Mouse (Mus musculus) embryo, embryonic 9.5 days (tissue): ENCODE measurements around the gene Gcn1l1.

Experiments
- DNase-seq: peaks from one replicate; pipeline ENCODE4 v3.0.0-alpha.2; 2017; ENCODE audit errors: extremely low spot score

Gene Gcn1l1

DNA sequence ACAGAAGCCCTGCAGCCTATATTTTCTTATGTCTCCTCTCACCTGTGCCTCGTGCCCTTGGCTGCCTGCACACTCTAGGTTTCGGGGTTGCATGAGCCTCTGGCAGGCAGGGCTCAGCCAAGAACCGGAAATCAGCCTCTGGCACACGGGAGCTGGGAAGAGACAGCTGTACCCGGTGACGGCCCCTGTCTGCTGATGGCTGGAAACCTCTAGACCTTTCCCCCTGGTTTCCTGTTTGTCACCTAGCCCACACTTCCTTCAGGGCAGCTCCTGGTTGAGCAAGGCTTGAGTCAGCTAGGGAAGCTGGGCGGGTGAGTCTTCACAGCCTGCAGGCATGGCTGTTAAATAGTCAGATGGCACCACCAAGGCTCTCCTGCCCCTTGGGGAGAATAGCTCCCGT, 30.2 kb upstream of the Gcn1l1 start:
- no peak for DNase-seq

DNA sequence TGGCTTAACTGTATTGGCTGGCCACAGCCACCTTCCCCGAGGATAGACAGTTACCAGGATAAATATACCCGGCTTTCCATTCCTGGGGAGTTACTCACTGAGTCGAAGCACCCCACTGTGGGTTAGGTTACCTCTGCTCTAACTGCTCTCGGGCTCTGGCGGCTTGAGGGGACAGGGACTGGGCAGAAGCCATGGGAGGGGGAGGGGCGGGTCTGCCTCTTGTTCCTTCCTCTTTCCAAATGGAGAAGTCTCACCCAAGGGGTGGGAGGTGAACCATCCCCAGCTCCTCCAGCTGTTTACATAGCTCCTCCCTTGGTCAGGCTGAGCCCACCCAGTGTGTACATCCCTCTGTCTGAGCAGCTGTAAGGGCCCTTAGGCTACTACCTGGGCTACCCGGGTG, 29.4 kb upstream of the Gcn1l1 start:
- DNase-seq = no peak

DNA sequence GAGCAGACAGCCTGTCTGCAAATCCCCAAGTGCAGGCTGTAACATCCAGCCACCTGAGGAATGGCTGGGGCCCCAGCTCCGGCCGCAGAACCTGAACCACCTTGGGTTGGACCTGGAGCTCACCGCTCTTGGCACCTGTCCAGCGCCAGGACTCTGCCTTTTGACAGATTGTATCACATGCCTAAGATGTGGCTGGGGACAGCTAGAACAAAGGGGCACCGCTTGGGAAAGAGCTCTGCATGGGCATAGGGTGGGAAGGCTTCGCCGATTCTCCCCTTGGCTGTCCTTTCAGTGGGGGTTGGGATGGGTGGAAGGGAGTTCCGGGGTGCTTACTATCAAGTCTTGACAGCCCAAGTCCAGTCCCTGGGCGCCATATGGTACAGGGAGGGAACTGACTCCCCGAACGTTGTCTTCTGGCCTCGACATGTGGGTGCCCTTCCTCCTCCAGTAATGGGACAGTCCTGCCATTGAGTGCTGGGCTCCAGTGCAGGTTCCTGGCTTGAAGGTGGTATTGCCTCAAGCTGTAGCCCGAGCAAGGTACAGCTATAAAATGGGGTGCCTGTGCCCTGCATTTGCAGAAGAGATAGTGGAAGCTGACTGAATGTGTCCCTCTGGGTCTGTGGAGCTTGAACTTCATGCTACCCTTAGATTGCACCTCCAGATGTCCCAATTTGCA, 26.9 kb upstream of the Gcn1l1 start:
- DNase-seq = no peak

DNA sequence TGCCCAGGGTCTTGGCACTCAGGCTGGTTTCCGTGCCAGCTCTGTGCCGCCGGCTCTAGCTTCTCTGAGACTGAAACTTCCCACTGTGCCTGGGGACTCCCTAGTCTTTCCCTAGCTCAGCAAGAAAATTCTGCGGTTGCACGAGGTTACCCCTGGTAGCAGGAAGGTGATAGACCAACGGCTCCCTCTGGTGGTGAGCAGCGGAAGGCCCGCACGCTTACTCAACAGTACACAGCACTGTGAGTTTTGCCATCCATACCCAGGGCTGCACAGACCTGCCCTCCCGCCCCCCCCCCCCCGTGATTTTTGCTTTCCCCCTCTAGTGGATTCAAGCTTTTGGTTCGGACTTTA, 26.4 kb upstream of the Gcn1l1 start:
- DNase-seq = peak; percentile 88

DNA sequence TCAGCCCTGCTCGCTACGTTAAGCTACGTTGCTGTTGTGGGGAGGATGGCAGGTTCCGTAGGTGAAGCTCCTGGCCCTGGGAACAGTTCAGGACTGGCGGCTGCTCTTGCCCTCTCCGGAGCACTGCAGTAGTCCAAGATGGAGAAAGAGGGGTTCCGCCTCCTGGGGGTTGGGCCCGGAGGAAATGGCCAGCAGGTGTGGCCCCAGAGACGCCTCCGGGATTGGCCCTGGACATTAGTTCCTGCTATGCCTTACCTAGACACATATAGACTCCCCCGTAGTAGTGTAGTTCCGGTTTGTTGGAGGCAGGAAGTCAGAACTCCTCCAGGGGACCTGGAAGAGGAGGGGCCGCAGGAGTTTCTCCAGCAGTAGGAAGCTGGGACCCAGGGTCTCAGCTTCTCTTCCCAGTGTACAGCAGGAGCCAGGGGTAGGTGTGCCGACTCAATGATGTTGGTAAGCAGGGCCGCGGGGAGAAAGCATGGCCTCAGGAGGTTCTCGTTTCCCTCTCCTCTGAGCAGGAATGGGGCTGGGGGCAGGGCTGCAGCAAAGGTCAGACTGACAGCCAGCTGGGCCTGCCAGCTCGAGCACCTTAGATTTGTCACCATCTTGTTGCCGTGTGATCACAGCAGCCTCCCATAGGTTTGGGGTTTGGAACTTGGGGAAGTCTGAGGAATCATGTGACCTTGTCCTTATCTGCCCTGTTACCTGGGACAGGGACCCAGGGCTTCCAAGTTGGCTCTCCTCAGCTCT, 22.2 kb upstream of the Gcn1l1 start:
- DNase-seq = no peak

DNA sequence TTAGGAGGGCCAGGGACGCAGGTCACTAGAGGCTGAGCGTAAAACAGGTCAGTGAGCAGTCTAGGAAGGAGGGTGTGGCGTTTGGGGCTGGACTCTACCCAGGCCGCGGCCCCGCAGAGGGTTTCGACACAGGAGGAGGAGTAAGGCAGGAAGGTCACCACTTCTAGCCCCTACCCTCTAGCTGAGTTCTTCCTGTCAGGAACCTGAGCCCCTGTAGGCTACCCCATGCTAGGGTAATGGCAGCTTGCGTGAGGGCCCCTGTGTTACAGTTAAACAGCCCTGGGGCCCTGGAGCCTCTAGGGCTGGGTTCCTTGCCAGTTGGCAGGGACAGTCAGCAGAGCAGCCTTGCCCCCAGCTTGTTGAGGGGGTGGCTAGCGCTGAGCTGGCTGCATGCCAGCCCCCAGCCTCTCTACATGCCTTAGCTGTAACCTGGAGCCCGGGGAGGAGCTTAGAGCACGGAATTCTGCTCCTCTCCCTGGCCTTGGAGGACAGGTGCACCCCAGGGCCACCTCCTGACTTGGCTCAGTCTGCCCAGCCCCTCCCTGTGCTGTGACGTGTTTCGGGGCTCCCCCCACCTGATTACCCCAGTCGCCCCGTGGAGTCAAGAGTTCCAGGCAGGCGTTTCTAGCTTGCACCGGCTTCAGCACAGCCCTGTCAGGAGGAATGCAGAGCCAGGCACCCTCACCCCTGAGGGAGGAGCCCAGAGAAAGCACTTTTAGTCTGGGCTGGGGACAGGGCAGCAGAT, 21.4 kb upstream of the Gcn1l1 start:
- no peak for DNase-seq

DNA sequence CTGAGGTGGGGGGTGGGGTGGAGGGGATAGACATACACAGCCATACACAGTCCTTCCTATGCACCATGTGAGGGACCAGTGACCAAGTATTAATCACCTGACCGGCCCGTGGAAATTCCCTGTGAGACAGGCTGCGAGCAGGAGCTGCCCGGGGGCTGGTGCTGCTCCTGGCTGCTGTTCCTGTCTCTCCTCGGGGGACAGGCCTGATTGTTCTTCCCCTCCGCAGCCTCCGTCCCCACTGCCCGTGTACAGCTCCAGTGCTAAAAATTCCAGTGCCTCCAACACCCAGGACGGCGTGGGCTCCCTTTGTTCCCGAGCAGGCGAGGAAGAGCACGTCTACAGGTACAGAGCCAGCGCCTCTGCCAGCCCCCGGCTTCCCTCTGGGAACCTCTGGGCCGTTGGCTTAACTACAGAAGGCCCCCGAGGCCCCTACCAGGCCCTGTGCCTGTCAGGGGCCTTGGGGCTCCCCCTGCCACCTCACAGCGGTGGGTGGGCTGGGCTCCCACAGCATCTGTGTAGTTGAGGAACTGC, 20.3 kb upstream of the Gcn1l1 start:
- DNase-seq = no peak

DNA sequence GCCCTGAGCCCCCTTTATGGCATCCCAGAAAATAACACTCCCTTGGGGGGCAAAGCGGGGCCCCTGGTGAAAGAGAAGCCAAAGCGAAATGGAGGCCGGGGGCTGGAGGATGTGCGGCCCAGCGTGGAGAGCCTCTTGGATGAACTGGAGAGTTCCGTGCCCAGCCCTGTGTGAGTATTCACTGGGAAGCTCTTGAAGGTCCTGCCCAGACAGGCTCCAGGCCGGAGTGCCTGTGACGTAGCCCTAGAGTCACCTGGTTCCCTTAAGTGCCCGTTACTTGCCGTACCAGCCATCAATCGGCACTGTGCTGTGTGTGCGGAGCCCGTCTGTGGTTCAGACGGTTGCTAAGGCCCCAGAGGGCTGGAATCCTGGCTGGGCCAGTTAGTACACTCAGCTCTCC, 19.4 kb upstream of the Gcn1l1 start:
- no peak for DNase-seq

DNA sequence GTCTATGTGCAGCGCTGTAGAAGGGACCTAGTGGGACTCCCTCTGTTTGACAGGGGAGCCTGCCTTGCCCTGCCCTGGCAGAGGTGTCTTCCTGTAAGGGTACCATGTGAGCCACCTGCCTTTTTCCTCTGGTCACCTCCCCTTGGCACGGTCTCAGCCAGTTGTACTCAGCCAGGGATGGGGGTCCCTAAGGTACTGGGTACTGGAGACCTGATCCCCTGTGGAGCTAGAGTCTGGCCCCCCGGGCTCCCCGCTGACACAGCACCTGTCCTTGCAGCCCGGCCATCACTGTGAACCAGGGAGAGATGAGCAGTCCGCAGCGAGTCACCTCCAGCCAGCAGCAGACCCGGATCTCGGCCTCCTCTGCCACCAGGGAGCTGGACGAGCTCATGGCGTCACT, 18.5 kb upstream of the Gcn1l1 start:
- DNase-seq = no peak

DNA sequence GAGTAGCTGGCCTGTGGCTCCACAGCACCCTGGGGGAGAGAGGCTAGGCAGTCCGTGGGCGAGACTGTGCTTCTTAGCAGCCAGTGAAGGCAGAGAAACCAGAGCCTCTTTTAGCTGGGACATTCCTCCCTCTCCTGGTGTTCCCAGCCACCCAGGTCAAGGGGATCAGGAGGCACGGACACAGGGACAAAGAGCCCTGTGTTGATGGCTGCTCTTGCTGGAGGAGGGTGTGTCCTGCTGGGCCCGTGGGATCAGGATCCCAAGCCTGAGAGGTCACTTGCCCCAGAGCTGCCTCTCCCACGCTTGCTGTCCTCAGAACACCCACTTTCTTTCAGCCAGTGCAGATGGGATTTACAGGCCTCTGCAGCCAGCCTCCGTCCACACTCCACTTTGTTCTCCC, 18.0 kb upstream of the Gcn1l1 start:
- no peak for DNase-seq

DNA sequence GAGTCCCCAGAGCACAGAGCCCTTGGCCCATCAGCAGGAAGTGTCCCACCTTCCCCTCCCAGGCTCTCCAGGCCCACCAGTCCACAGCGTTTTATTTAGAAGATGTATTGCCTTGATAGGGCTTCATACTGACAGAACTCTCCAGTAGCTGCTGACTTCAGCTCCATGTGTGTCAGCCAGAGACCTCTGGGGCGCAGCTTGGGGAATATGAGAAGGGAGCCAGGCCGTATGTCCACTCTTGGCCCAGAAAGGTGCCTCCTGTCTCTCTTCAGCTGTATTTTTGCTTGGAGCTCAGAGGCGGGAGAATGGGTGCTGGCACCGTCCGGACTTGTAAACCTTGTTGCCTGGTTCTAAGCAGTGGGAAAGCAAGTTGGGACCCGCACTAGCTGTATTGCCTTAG, 17.6 kb upstream of the Gcn1l1 start:
- no peak for DNase-seq

DNA sequence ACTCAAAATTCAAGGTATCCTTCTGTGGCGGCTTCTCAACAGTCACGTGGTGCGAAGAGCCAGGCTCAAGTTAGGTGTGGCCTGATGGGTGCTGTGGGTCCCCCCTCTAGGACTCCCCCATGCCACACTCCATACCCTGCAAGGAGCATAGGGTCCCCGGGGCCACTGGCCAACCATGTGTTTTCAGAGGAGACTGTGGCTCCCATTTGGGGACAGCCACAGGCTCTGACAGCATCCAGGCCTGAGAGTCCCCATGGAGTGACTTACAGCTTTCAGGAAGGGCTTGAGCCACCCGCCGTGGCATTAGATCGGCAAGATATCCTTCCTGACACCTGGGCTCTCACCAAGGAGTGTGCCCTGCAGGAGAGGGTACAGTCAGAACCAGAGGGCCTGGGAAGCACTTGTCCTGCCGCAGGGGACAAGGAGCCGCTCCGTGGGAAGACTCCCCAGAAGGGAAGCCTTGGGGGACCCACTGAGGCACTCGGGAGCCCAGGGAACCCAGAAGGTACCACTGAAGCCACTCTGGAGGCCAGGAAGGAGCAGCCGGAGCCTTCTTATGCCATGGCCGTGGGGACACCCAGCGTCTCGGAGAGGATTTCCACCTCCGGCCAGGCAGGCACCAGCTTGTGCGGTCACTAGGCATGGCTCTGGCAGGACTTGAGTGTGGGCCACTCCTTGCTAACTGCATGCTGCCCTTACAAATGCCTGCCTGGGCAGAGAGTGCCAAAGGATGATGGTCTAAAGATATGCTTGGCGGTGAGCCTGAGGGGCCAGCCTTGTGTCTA, 16.4 kb upstream of the Gcn1l1 start:
- DNase-seq = no peak

DNA sequence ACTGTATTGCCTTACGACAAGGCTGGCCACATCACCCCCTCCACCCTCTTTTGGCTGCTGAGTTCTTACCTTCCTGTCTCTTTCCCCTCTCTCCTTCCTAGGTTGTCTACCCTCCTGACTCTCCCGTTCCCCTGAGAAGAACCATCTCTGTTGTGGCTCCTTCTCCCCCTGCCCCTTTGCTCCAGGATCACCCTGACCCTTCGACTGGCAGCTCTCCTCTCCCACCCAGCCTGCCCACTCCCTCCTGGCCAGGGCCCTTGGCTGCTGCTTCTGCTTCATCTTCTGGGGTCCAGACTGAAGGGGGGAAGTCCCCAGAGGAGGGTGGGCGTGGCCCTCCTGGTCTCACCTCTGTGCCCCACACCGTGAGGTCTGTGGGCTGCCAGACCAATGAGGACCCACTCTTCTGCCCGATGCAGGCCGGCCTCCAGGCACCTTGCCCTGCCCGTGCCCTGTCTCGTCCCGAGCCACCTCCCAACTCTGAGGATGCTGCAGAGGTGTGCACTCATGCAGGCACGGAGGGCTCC, 14.5 kb upstream of the Gcn1l1 start:
- DNase-seq = no peak

DNA sequence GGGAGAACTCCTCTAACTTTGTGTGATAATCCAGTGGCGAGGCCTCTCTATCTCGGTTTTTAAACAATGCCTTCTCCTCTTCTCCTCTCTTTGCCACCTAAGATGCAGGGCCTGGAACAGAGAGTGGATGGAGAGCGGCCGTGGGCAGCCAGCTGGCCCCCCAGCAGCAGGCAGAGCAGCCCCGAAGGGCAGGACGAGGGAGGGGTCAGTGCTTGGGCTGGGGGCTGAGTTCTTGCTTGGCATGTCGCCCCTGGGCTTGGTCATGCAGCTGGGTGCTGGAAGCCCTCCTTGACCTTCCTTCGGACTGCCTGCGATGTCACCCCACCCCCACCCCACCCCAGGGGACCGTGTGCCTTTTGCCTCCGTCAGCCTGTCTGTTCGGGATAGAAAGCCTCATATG, 13.7 kb upstream of the Gcn1l1 start:
- no peak for DNase-seq

DNA sequence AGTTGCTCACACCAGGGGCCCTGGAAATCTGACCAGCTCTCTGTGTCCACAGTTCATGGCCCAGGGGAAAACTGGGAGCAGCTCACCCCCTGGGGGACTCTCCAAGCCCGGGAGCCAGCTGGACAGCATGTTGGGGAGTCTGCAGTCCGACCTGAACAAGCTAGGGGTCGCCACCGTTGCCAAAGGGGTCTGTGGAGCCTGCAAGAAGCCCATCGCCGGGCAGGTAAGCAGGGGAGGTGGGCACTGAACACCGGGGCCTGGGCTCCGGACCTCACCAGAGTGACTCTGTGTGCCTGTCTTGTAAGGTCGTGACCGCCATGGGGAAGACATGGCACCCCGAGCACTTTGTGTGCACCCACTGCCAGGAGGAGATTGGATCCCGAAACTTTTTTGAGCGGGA, 13.3 kb upstream of the Gcn1l1 start:
- DNase-seq = no peak

DNA sequence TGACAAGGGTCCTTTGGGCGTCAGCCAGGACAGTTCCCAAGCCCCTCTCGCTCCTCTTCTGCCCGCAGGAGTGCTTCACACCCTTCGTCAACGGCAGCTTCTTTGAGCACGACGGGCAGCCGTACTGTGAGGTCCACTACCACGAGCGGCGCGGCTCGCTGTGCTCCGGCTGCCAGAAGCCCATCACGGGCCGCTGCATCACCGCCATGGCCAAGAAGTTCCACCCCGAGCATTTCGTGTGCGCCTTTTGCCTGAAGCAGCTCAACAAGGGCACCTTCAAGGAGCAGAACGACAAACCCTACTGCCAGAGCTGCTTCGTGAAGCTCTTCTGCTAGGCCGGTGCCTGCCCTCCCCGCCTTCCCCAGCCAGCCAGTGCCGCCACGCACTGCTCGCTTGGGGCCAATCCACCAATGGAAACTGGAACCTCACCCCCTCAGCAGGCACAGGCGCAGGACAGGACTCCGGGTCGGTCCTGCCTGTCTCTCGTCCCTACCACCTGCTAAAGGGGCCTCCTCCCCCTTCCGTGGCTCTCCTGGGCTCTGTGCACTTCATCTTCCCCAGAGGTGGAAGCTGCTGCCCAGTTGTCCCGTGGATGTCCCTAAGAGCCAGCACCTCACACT, 11.1 kb upstream of the Gcn1l1 start:
- DNase-seq = no peak

DNA sequence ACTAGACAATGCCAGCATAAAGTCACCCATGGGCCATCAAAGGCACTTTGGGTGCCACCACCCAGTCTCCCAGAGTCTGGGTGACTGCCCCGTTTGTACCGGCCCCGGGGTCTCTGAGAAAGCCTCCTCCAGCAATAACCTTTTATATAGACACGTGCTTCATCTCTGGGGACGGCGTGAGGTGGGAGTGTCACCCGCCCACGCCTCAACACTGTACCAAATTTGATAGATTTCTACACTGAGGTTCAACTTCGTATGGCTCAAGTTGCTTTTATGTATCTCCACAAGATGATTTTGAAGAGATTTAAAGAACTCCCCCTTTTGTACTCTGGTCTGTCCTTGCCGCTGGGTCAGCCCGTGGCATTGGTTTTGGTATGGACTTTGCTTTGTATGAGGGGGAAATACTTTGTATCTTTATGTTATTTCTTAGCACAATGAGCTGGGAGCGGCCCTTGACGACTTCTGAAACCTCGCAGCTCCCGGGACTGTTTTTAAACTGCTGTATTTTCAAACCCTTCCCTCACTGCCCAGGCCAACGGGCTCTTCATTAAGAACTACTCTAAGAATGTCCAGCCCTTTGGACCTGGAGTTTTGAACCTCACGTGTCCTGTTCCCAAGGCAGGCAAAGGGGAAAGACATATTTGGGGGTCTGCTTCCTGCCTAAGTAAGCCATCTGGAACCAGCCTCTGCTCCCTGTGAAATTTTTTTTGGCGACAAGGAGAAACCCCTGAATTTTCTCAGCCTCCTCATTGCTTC, 10.3 kb upstream of the Gcn1l1 start:
- no peak for DNase-seq

DNA sequence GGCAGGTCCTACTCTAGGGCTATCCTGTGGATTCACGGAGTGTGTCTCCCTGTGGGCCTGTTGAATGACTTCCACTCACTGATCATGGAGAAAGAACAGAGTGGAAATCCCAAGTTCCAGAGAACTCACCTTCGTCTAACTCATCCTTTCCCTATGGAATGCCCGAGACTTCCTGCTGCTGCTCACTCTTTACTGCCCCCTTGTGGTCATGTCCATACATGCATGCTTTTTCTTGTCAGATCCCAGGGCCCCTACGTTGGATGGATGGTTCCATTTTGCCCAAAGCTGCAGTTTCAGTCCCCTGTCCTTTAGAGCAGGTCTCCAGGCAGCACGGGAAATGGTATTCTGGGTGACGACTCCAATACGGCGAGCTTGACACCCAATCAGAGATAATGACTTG, 8.8 kb upstream of the Gcn1l1 start:
- DNase-seq = peak; percentile 86

DNA sequence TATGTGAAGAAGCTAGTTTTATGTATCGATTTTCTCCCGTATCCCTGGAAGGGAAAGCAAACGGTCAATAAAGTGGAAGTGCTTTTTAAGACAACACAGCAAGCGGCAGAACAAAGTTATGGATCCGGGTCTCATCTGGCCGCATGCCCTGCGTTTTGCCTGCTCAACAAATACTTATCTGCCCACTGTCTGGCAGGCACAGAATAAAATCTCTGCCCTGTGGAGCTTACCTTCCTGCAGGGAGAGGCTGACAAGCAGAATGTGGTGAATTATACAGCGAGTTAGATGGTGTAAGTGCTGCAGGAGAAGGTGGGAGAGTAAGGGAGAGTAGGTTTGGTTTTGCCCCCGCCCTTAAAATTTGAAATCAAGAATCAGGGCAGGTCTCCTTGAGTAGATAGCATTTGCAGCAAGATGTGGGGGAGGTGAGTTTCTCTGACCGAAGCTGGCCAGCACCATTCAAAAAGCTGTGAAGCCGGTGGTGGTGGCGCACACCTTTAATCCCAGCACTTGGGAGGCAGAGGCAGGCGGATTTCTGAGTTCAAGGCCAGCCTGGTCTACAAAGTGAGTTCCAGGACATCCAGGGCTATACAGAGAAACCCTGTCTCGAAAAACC, 6.8 kb upstream of the Gcn1l1 start:
- DNase-seq = no peak
